Mouse (Mus musculus) lung, postnatal 14 days (tissue): ENCODE data around the gene Lrit2.

Source experiments
- DNase-seq: peaks from one replicate; pipeline ENCODE4 v3.0.0; 2021

Gene Lrit2

GRCm38 (mm10) chr14:37112931-37113330, 45.2 kb downstream of the Lrit2 start:
- no peak for DNase-seq

- DNase-seq, result no peak
These were observed 46.2 kb downstream of the Lrit2 start, which contains the start of gene 2610528A11Rik for GRCm38 (mm10) chr14:37113922-37114321. 2610528A11Rik (minus strand) TSS chr14:37114022.

- no peak for DNase-seq
These were observed 51.5 kb downstream of the Lrit2 start for GRCm38 (mm10) chr14:37119233-37119632.
